Mouse (Mus musculus) forebrain, embryonic 10.5 days (tissue): Measurements from ENCODE around the gene Nkd1. TPM values are rescaled to one million over a fixed set of nuclear protein-coding genes. Genes with fewer than 3 reads are reported as not detected.

Experiments
- DNase-seq: peaks from one replicate; pipeline ENCODE4 v3.0.0-alpha.2; 2017; ENCODE audit warnings: low spot score; ENCODE audit errors: extremely low spot score
- H3K27ac ChIP-seq: fragments of 300-500 bp; sonication (generic); 2 replicates; pipeline ENCODE4 v1.5.1; 2016; ENCODE audit warnings: mild to moderate bottlenecking
- H3K27me3 ChIP-seq: fragments of 300-500 bp; sonication (generic); 2 replicates; pipeline ENCODE4 v1.6.1; 2016; ENCODE audit warnings: mild to moderate bottlenecking; ENCODE audit not compliant: poor library complexity, severe bottlenecking
- H3K36me3 ChIP-seq: fragments of 300-500 bp; sonication (generic); replicated peaks from 2 replicates; pipeline ENCODE4 v1.6.1; 2016; ENCODE audit warnings: mild to moderate bottlenecking, moderate library complexity
- H3K4me1 ChIP-seq: fragments of 300-500 bp; sonication (generic); 2 replicates; pipeline ENCODE4 v1.6.1; 2016
- H3K4me3 ChIP-seq: fragments of 300-500 bp; sonication (generic); 2 replicates; pipeline ENCODE4 v1.5.1; 2016; ENCODE audit warnings: mild to moderate bottlenecking, moderate library complexity
- H3K9me3 ChIP-seq: fragments of 300-500 bp; sonication (generic); 2 replicates; pipeline ENCODE4 v1.6.1; 2016; ENCODE audit warnings: mild to moderate bottlenecking, moderate library complexity
- WGBS: fragments of 180-500 bp; shearing (Covaris S2); methylation state at CpG from one replicate; pipeline ENCODE4 v1.1.7; 2016; 5-methylcytosine and 5-hydroxymethylcytosine counted together
- polyA plus RNA-seq: library from polyadenylated mRNA; unstranded; fragments of >200 nt; fragmentation: Nextera tagmentation; extraction: Ambion mirVana; gene quantifications from 2 replicates; pipeline ENCODE4 v1.2.1, GENCODE M21; 2016

Nkd1 gene
- 47.2 and 48.5 TPM in 2 replicates for polyA plus RNA-seq

- Histone ChIP-seq H3K27me3 (peaks cover 59% of the 10 kb centered on the region), H3K9me3 (no peaks in the 10 kb centered on the region), H3K36me3 (peaks cover 13% of the 10 kb centered on the region), H3K4me1 (peaks cover 87% of the 10 kb centered on the region), H3K27ac (peak within 1 kb of the TSS; percentile 93), H3K4me3 (peak within 1 kb of the TSS; percentile 87)
- peak; percentile 98 for DNase-seq
- under 1% methylated on average over 56 of the region's 67 CpGs for WGBS
Measured at GRCm38 (mm10) chr8:88520985-88521527, at the start of gene Nkd1. Nkd1 (plus strand) TSS chr8:88521354.

- WGBS: 88% methylated on average over 4 of the region's 4 CpGs
- Histone ChIP-seq H3K4me1 (peaks cover 10% of the 10 kb centered on the region; the same call in 1 of the 2 replicates), H3K27ac (no peak overlapping the region), H3K27me3 (no peaks in the 10 kb centered on the region), H3K4me3 (no peak overlapping the region), H3K9me3 (peaks cover 2% of the 10 kb centered on the region; the same call in 1 of the 2 replicates), H3K36me3 (no peaks in the 10 kb centered on the region)
- DNase-seq: no peak
Measured at GRCm38 (mm10) chr8:88481290-88481689, 39.9 kb upstream of the Nkd1 start.

GRCm38 (mm10) chr8:88488391-88488829 lies 32.7 kb upstream of the Nkd1 start:
- peaks cover 31% of the 10 kb centered on the region for H3K27me3 ChIP-seq
- 5% methylated on average over 5 of the region's 5 CpGs for WGBS
- H3K27ac ChIP-seq: peak overlapping the region; percentile 84
- DNase-seq: peak; percentile 47
- no peaks in the 10 kb centered on the region for H3K36me3 ChIP-seq
- peaks cover 27% of the 10 kb centered on the region for H3K4me1 ChIP-seq
- H3K4me3 ChIP-seq: peak overlapping the region; percentile 23
- peaks cover 8% of the 10 kb centered on the region for H3K9me3 ChIP-seq

DNA sequence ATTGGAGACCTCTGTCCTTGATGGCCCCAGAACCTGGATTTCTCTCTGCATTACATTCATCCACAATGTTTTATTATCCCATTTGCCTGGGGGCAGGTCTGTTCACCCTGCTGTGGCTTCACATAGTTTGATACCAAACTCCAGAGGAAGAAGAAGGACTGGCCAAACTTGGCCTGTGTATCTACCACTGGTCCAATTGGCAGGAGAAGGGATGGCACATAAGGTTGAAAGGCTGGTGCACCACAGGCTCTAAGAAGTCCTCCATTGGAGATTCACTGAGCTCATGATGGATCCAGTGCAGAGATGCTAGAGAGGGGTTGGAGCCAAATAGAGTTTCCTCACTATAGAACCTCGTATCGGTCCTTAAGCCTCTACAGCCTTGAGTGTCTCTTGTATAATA lies 27.1 kb upstream of the Nkd1 start:
- Histone ChIP-seq H3K36me3 (no peaks in the 10 kb centered on the region), H3K4me3 (no peak overlapping the region), H3K27me3 (peaks cover 75% of the 10 kb centered on the region), H3K4me1 (peaks cover 30% of the 10 kb centered on the region), H3K9me3 (peaks cover 7% of the 10 kb centered on the region), H3K27ac (no peak overlapping the region)
- WGBS: 76% methylated on average over 2 of the region's 2 CpGs
- DNase-seq: no peak

DNA sequence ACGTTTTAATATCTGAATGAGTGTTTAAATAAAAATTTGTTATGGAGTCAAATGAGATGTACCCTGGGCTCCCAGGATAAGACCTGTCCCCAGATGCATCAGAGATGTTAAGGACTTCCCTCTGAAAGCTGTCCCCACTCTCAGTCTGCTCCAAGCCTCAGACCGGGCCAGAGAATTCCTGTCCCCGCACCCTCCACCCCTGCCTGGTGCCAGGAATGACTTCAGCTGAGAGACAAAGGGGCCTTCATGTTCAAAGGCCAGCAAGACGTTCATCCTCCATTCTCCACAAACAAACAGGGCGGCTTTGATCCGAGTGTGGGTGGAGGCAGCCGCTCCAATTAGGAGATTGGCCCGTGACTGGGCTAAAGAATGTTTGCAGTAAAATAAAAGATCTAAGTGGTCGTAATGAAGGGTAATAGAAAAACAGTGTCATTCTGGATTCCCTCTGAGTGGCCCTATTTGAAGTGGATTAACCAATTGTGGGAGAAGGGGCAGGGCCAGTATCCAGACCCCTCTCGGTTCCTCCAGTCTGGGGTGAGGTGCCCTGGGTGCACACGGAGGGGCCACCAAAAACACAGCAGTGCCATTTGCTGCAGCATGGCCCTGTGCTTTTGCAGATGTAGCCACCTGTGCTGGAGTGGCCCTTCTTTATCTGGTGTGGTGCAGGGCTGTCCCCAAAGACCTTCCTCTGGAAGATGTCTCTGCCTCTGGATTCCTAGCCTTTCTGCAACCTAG lies 25.9 kb upstream of the Nkd1 start:
- peak; percentile 56 for DNase-seq
- H3K27me3 ChIP-seq: peaks cover 80% of the 10 kb centered on the region
- peaks cover 34% of the 10 kb centered on the region for H3K4me1 ChIP-seq
- H3K4me3 ChIP-seq: no peak overlapping the region; the same call in 1 of the 2 replicates
- H3K27ac ChIP-seq: 0 out of 2 replicates have a peak overlapping the region, but pooled peaks have one; percentile 35
- 6% methylated on average over 11 of the region's 11 CpGs for WGBS
- H3K9me3 ChIP-seq: peaks cover 7% of the 10 kb centered on the region
- H3K36me3 ChIP-seq: no peaks in the 10 kb centered on the region

- Histone ChIP-seq H3K27ac (no peak overlapping the region), H3K9me3 (peaks cover 7% of the 10 kb centered on the region; the same call in 1 of the 2 replicates), H3K36me3 (no peaks in the 10 kb centered on the region), H3K4me3 (no peak overlapping the region), H3K27me3 (peaks cover 36% of the 10 kb centered on the region), H3K4me1 (peaks cover 8% of the 10 kb centered on the region; the same call in 1 of the 2 replicates)
- WGBS: 91% methylated on average over 3 of the region's 3 CpGs
- DNase-seq: no peak
Measured at GRCm38 (mm10) chr8:88502143-88502542, 19.0 kb upstream of the Nkd1 start.

- DNase-seq: no peak
- Histone ChIP-seq H3K4me1 (peaks cover 7% of the 10 kb centered on the region), H3K36me3 (no peaks in the 10 kb centered on the region), H3K9me3 (no peaks in the 10 kb centered on the region), H3K4me3 (no peak overlapping the region), H3K27me3 (peaks cover 34% of the 10 kb centered on the region), H3K27ac (no peak overlapping the region)
- WGBS: 85% methylated on average over 5 of the region's 5 CpGs
Measured at GRCm38 (mm10) chr8:88506981-88507380, 14.2 kb upstream of the Nkd1 start.

GRCm38 (mm10) chr8:88511061-88511460 lies 10.1 kb upstream of the Nkd1 start:
- Histone ChIP-seq H3K4me3 (no peak overlapping the region), H3K27me3 (peaks cover 67% of the 10 kb centered on the region), H3K36me3 (no peaks in the 10 kb centered on the region), H3K9me3 (no peaks in the 10 kb centered on the region; the same call in 1 of the 2 replicates), H3K4me1 (peaks cover 22% of the 10 kb centered on the region), H3K27ac (no peak overlapping the region)
- WGBS: 90% methylated on average over 5 of the region's 5 CpGs
- DNase-seq: no peak

DNA sequence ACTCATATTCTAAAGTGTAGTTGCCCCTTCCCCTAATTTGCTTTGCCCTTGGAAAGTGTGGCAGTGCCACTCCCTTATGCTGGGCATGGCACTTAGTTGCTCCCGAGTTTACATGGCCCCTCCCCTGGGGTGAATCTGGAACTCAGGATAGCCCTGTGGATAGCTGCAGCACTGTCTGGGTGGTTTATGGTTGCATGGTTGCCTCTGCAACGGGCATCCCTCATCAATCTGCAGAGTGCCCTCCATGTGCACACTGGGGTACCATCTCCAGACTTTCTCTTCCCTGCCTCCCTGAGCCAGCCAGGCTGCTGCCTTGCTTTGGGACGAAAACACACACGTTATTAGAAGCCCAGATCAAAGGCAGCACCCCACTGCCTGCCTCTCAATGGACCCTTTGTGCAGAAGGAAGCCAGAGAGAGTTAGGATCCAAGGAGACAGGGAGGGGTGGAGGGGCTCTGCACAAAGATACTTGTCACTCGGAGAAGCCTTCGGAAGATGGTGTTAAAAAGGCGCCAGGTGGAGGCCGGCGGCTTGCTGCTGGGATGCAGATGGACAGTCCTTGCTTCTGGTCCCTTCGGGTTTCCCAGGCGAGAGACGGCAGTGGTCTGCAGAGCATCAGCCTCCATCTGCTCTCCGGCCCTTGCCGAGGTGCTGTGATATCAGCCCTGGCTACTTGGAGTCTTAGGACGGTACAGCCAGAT lies 8.9 kb upstream of the Nkd1 start:
- H3K4me1 ChIP-seq: peaks cover 27% of the 10 kb centered on the region
- peak; percentile 58 for DNase-seq
- peak overlapping the region; percentile 76 for H3K27ac ChIP-seq
- no peaks in the 10 kb centered on the region; the same call in 1 of the 2 replicates for H3K9me3 ChIP-seq
- peaks cover 71% of the 10 kb centered on the region for H3K27me3 ChIP-seq
- peak overlapping the region; percentile 35 for H3K4me3 ChIP-seq
- no peaks in the 10 kb centered on the region for H3K36me3 ChIP-seq
- WGBS: 4% methylated on average over 15 of the region's 15 CpGs

GRCm38 (mm10) chr8:88518047-88518446 lies 3.1 kb upstream of the Nkd1 start:
- WGBS: 62% methylated on average over 9 of the region's 9 CpGs
- Histone ChIP-seq H3K27ac (0 out of 2 replicates have a peak overlapping the region, but pooled peaks have one; percentile 6), H3K9me3 (no peaks in the 10 kb centered on the region; the same call in 1 of the 2 replicates), H3K4me1 (peaks cover 61% of the 10 kb centered on the region), H3K36me3 (no peaks in the 10 kb centered on the region), H3K4me3 (no peak overlapping the region), H3K27me3 (peaks cover 81% of the 10 kb centered on the region)
- DNase-seq: no peak

DNA sequence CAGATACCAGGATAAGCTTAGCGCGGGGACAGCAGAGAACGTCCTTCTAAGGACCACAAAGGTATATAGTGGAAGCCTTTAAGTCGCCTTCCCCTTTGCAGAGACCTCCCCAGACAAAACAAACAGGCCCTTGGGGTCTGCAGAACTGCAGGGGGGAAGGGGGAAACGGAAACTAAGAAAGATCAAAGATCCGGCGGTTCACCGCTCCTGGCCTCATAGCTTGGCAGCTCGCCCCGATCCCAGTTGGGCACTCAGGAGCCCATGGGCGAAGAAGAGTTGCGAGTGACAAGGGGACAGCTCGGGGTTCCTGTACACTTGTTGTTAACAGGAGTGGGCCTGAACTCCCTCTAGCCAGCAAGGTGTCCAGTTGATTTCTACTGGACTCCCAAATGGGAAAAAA lies 773 bp upstream of the Nkd1 start:
- no peaks in the 10 kb centered on the region for H3K9me3 ChIP-seq
- H3K27me3 ChIP-seq: peaks cover 65% of the 10 kb centered on the region
- peak overlapping the region; percentile 87 for H3K4me3 ChIP-seq
- H3K27ac ChIP-seq: no peak overlapping the region
- peaks cover 7% of the 10 kb centered on the region; the same call in 1 of the 2 replicates for H3K36me3 ChIP-seq
- no peak for DNase-seq
- 10% methylated on average over 13 of the region's 13 CpGs for WGBS
- H3K4me1 ChIP-seq: peaks cover 80% of the 10 kb centered on the region

GRCm38 (mm10) chr8:88521541-88522414 lies 624 bp downstream of the Nkd1 start:
- H3K27me3 ChIP-seq: peaks cover 57% of the 10 kb centered on the region
- under 1% methylated on average over 64 of the region's 65 CpGs for WGBS
- H3K36me3 ChIP-seq: peaks cover 18% of the 10 kb centered on the region
- H3K9me3 ChIP-seq: no peaks in the 10 kb centered on the region
- H3K4me3 ChIP-seq: peak overlapping the region; percentile 87
- H3K4me1 ChIP-seq: peaks cover 93% of the 10 kb centered on the region
- H3K27ac ChIP-seq: peak overlapping the region; percentile 93
- peak; percentile 51 for DNase-seq
